Mouse (Mus musculus) left cerebral cortex, adult 2 months (tissue): ENCODE results near the gene Med10. TPM values are rescaled to one million over a fixed set of nuclear protein-coding genes. Genes with fewer than 3 reads are reported as not detected.

Experiments used
- DNase-seq, 2 experiments: peaks; one replicate each; pipeline ENCODE4 v3.0.0; 2021 to 2022; ENCODE audit warnings: low spot score in 2 of 2, mixed read lengths in 1 of 2; ENCODE audit errors: extremely low spot score in 1 of 2
- H3K27ac ChIP-seq: fragments of 200-600 bp; 2 replicates; pipeline ENCODE4 v1.8.1; 2022
- H3K4me3 ChIP-seq: fragments of 200-600 bp; 2 replicates; pipeline ENCODE4 v1.8.1; 2022
- CTCF ChIP-seq: fragments of 200-600 bp; IDR thresholded peaks from 2 replicates; pipeline ENCODE4 v1.8.1; 2022; ENCODE audit warnings: antibody characterized with exemption, mild to moderate bottlenecking, moderate library complexity
- intact Hi-C: fragments of 180-260 bp; cut with DNase I; formaldehyde crosslinking; loops from one replicate; pipeline ENCODE4 v1.15.1; 2025
- long read RNA-seq, 2 experiments: library from polyadenylated mRNA; stranded (forward); transcript quantifications; one replicate each; pipeline ENCODE4 v2.0.0; 2021; ENCODE audit warnings: borderline mapping rate in 2 of 2
- total RNA-seq, 2 experiments: library from RNA; stranded (reverse); gene quantifications; 2 replicates each; pipeline ENCODE4 v1.2.3; 2021

The Med10 gene
- total RNA-seq = 10 to 100 TPM; 47.4 to 50.6 TPM
- long read RNA-seq, experiment 1, full-length matches to known transcripts = 25 of 26 reads
- long read RNA-seq, experiment 1, partial matches to known transcripts = 0 of 26 reads
- long read RNA-seq, experiment 1, other reads (novel, unspliced or antisense) = 1 of 26 reads
- long read RNA-seq, experiment 2, full-length matches to known transcripts = 30 of 33 reads
- long read RNA-seq, experiment 2, partial matches to known transcripts = 0 of 33 reads
- long read RNA-seq, experiment 2, other reads (novel, unspliced or antisense) = 3 of 33 reads

DNA sequence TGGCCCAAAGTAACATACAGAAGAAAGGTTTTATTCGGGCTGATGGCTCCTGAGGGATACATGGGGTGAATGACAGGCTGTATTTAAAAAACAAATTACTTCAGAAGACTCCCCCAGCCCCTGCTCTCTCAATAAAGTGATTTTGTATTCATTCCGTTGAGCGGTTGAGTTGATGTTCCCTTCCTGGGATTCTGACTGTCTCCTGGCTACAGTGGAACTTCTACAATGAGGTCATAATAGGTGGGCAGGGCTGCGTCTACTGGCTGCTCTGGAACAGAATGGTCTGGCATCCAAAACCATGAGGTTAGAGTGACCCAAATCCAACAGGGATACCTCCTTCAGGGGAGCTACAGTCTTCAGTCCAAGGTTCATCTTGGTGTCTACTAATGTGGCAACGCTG, at the start of gene Med10:
Gene Med10, plus strand, starts transcription at position 301 of the 400 bp plus-strand sequence.
- intact Hi-C loops = no loop called here
- TF ChIP-seq CTCF = no peak
- no peak within 1 kb of the TSS for H3K27ac ChIP-seq
- no peak for DNase-seq
- H3K4me3 ChIP-seq = no peak within 1 kb of the TSS

DNA sequence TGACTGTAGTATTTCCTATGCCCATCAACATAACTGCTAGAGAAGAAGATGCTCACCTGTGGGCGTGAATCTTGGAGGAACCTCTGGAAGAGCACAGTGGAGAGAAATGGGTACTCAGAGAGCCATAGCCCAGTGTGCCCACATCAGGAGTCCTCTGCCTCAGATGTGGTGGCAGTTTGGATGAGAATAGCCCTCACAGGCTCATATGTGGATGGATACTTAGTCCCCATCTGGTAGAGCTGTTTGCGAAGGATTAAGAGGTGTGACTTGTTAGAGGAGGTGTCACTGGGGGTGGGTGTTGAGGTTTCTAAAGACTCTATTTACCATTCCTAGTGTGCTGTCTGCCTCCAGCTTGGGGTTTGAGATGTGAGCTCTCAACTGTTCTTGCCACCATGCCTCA, 49.3 kb upstream of the Med10 start:
- H3K4me3 ChIP-seq = no peak overlapping the region
- no peak overlapping the region for H3K27ac ChIP-seq
- no peak for TF ChIP-seq CTCF
- intact Hi-C loops = no loop called here
- no peak for DNase-seq

- no peak for TF ChIP-seq CTCF
- no peak for DNase-seq
- Histone ChIP-seq H3K4me3 (no peak overlapping the region), H3K27ac (no peak overlapping the region; the same call in 1 of the 2 replicates)
- intact Hi-C loops = loop anchor here (5.0 kb wide), 1 partner anchor 108 kb away; no protein-coding TSS in a partner anchor
Observed at GRCm38 (mm10) chr13:69758979-69759378, 43.2 kb upstream of the Med10 start.

DNA sequence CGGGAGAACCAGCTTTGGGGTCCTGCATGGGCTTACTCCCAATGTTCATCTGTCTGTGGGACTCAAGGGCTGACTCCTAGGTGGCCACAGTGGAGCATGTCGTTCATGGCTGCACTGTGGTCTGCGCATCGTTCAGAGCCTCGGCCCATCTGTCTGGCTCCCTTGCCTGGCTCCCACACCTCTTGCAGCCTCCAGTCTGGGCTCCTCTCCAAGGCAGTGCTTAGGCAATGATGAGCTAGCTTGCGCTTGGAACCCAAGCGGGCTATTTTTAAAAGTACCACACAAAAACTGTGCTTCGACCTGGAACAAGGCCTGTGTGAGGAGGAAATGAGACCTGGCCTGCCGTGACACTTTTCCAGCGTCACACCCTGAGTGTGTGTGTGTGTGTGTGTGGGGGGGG, 40.8 kb upstream of the Med10 start:
- TF ChIP-seq CTCF = no peak
- intact Hi-C loops = loop anchor here (1.0 kb wide), 1 partner anchor 17 kb away; no protein-coding TSS in a partner anchor
- DNase-seq = peak; percentile 72 to 82
- Histone ChIP-seq H3K4me3 (no peak overlapping the region), H3K27ac (peak overlapping the region; percentile 75)

DNA sequence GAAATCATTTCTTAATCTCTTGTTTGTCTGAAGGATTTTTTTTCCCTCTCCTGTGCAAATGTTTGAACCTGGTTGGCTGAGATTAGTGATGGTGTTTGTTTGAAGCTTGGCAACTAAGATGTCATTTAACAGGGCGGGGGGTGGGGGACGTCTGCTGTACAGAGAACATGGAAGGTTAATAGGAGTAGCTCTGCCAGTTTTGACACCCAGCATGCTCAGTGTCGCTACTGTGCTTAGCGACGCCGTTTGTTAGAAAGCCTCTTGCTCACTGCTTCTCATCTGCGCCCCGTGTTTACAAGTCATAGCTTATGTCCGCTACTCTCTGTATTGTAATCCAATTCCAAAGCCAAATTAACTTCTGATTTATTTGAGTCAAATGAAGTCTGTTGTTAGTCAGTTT, 37.5 kb upstream of the Med10 start:
- Histone ChIP-seq H3K27ac (no peak overlapping the region), H3K4me3 (no peak overlapping the region)
- DNase-seq = no peak
- no peak for TF ChIP-seq CTCF
- intact Hi-C loops = no loop called here

DNA sequence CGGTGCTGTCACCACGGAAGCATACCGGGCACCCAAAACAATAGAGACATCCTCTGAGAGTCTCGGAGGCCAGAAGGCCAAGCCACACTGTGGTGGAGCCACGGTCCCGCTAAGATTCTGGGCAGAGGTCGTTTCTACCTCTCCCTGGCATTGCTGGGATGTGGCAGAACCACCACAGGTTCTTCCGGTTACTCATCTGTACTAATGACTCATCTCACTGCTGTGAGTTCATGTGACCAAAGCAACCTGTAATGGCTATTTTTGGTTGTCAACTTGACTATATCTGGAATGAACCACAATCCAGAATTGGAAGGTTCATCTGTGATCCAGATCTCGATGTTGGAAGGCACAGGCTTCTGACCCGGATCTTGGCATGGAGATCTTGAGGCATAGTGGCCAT, 34.0 kb upstream of the Med10 start:
- Histone ChIP-seq H3K27ac (no peak overlapping the region), H3K4me3 (no peak overlapping the region)
- intact Hi-C loops = no loop called here
- TF ChIP-seq CTCF = no peak
- no peak for DNase-seq

GRCm38 (mm10) chr13:69770538-69771456, 31.4 kb upstream of the Med10 start:
- H3K27ac ChIP-seq = no peak overlapping the region; the same call in 1 of the 2 replicates
- no peak for DNase-seq
- H3K4me3 ChIP-seq = no peak overlapping the region
- intact Hi-C loops = no loop called here
- TF ChIP-seq CTCF = no peak

- intact Hi-C loops = no loop called here
- TF ChIP-seq CTCF = no peak
- no peak for DNase-seq
- Histone ChIP-seq H3K4me3 (no peak overlapping the region), H3K27ac (no peak overlapping the region)
Observed at GRCm38 (mm10) chr13:69772358-69772757, 29.8 kb upstream of the Med10 start.

DNA sequence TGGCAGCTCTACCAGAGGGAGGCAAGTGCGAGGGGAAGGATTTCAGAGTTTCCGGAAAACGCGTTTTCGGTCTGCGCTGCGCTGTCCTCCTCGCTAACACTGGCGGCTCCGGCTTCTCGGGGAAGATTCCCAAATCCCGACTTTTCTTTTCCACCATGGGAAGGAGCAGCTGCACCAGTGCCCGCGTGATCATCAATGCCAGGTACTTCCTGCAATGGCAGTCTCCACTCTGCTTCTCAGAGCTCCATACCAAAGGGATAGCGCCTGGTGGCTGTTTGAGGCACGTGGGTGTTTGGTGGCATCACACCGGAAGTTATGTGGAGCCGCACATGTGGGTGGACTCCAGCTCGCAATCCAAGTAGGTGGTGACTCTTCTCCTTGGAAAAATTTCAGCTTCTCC, 24.0 kb upstream of the Med10 start:
- peak overlapping the region; percentile 66 for H3K27ac ChIP-seq
- peak overlapping the region; percentile 28 for H3K4me3 ChIP-seq
- DNase-seq = peak; percentile 73 to 79
- intact Hi-C loops = loop anchor here (1.0 to 5.0 kb wide), 3 partner anchors 17 to 89 kb away; no protein-coding TSS in a partner anchor
- no peak; the same call in 1 of the 2 replicates for TF ChIP-seq CTCF

- TF ChIP-seq CTCF = no peak
- H3K27ac ChIP-seq = no peak overlapping the region
- DNase-seq = no peak
Observed at GRCm38 (mm10) chr13:69788704-69789103, 13.5 kb upstream of the Med10 start.

DNA sequence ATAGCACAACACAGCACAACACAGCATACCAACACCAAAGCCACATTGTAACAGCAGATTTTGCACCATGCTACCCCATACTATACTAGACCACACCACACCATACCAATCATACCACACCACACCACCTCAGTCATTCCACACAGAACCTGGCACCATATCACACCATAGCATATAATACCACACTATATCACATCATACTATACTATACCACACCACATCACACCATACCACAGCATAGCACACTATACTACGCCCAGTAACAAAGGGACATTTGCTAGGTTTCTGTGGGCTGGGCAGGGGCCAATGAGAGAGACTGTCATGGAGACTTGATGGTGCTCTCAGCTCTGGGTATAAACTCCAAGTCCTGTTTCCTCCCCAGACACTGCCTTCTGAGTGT, 10.4 kb upstream of the Med10 start:
- Histone ChIP-seq H3K4me3 (no peak overlapping the region), H3K27ac (no peak overlapping the region)
- no peak for DNase-seq
- TF ChIP-seq CTCF = no peak
- intact Hi-C loops = no loop called here

More at GRCm38 (mm10) chr13:69788704-69789103, 13.5 kb upstream of the Med10 start:
- intact Hi-C loops = no loop called here
- H3K4me3 ChIP-seq = no peak overlapping the region

DNA sequence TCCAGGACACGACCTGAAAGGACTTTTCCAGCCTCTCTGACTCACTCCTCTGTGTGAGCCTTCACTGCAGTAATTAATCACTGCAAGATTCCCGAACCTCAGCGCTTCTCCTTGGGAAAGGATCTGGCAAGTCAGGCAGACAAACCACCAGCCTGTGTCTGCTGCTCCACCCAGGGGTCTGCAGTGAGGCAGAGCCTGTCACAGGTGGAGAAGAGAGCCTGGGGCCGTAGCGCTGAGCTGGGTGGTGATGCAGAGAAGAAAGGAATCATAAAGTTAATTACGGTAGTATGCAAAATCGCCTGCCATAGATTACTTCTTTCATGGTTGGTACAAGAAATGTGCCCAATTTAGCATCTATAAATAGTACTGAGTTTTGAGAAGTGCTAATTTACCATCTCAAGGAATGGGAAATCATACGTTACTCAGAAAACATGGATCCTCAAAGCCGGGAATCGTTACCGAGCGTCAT, 9.6 kb upstream of the Med10 start:
- Histone ChIP-seq H3K27ac (no peak overlapping the region), H3K4me3 (no peak overlapping the region)
- no peak for TF ChIP-seq CTCF
- intact Hi-C loops = no loop called here
- no peak for DNase-seq
